Mouse (Mus musculus) layer of hippocampus, postnatal 14 days (tissue): ENCODE data around the gene Cep170. TPM values are rescaled to one million over a fixed set of nuclear protein-coding genes. Genes with fewer than 3 reads are reported as not detected.

Experiments
- DNase-seq, 2 experiments: peaks; one replicate each; pipeline ENCODE4 v3.0.0; 2021 to 2022; ENCODE audit warnings: low spot score in 2 of 2, mixed read lengths in 1 of 2
- microRNA-seq, 2 experiments: library from miRNA; unstranded; fragments of <30 nt; microRNA quantifications; one replicate each; pipeline ENCODE4 v1.2.0; 2021
- total RNA-seq, 2 experiments: library from RNA; stranded (reverse); gene quantifications; 2 replicates each; pipeline ENCODE4 v1.2.3; 2021

Cep170 gene
- total RNA-seq, 2 experiments from 2014 or later: 115 to 139 TPM

- no peak for DNase-seq
Observed at GRCm38 (mm10) chr1:176753861-176754718, 59.8 kb downstream of the Cep170 start.

- DNase-seq: no peak
Observed at GRCm38 (mm10) chr1:176749708-176750107, 64.2 kb downstream of the Cep170 start.

GRCm38 (mm10) chr1:176732834-176733233 lies 81.0 kb downstream of the Cep170 start:
- DNase-seq: no peak

GRCm38 (mm10) chr1:176730528-176730927 lies 83.3 kb downstream of the Cep170 start:
- no peak for DNase-seq

GRCm38 (mm10) chr1:176727372-176727771 lies 86.5 kb downstream of the Cep170 start:
- no peak for DNase-seq

GRCm38 (mm10) chr1:176724771-176725170 lies 89.1 kb downstream of the Cep170 start:
- DNase-seq: no peak

GRCm38 (mm10) chr1:176723858-176724713 lies 89.8 kb downstream of the Cep170 start:
- no peak for DNase-seq

GRCm38 (mm10) chr1:176712436-176712835 lies 101.4 kb downstream of the Cep170 start:
- no peak for DNase-seq

- DNase-seq: no peak
Observed at GRCm38 (mm10) chr1:176700226-176700625, 113.6 kb downstream of the Cep170 start.

GRCm38 (mm10) chr1:176699793-176700192 lies 114.1 kb downstream of the Cep170 start:
- peak; percentile 38 to 60 for DNase-seq

GRCm38 (mm10) chr1:176698647-176699046 lies 115.2 kb downstream of the Cep170 start:
- DNase-seq: peak in 1 of 2 experiments; percentile 48

GRCm38 (mm10) chr1:176697091-176697490 lies 116.8 kb downstream of the Cep170 start:
- DNase-seq: no peak

GRCm38 (mm10) chr1:176691101-176691500 lies 122.8 kb downstream of the Cep170 start:
- no peak for DNase-seq

- no peak for DNase-seq
Observed at GRCm38 (mm10) chr1:176688251-176688880, 125.5 kb downstream of the Cep170 start.

Small RNA genes within 50 kb of the gene (microRNA-seq; reads per million reads assigned to microRNA genes)
- gene Mir350: 266 to 397 reads per million in 2 experiments

Other genes with a start within 250 kb of the Cep170 start
- gene Sdccag8, start 593 bp upstream of the Cep170 start, total RNA-seq: 10 to 100 TPM; 11.0 to 13.8 TPM